Mouse (Mus musculus) embryonic fibroblast, embryonic 13.5 days (primary cell): ENCODE measurements around the gene Tbc1d20. TPM values are rescaled to one million over a fixed set of nuclear protein-coding genes. Genes with fewer than 3 reads are reported as not detected.
"Not testable (repeated sequence)": the region's sequence is repeated elsewhere in the genome, so short reads cannot be mapped to it uniquely, and the experiment has no call there.

ENCODE experiments used
- H3K27ac ChIP-seq: 2 replicates; pipeline ENCODE4 v1.5.1; 2012; ENCODE audit warnings: low read length, control low read depth, inconsistent platforms; ENCODE audit not compliant: insufficient read depth
- H3K4me1 ChIP-seq: 2 replicates; pipeline ENCODE4 v1.6.1; 2011; ENCODE audit warnings: low read length; ENCODE audit not compliant: control insufficient read depth, insufficient read depth
- H3K4me3 ChIP-seq: 2 replicates; pipeline ENCODE4 v1.5.1; 2011; ENCODE audit warnings: mild to moderate bottlenecking, control low read depth, low read length; ENCODE audit not compliant: insufficient read depth
- CTCF ChIP-seq: IDR thresholded peaks from 2 replicates; pipeline ENCODE4 v1.5.1; 2011; ENCODE audit warnings: mild to moderate bottlenecking, control low read depth, low read length, moderate library complexity, borderline replicate concordance; ENCODE audit not compliant: insufficient read depth
- POLR2A ChIP-seq: IDR thresholded peaks from 2 replicates; pipeline ENCODE4 v1.6.1; 2011; ENCODE audit warnings: low read depth, mild to moderate bottlenecking, control low read depth, low read length, moderate library complexity
- polyA plus RNA-seq: library from polyadenylated mRNA; stranded (reverse); fragments of >200 nt; gene quantifications from 2 replicates; pipeline ENCODE4 v1.2.4, GENCODE M21; 2011; ENCODE audit warnings: low read depth; ENCODE audit not compliant: missing spikeins, insufficient read length

The Tbc1d20 gene
- polyA plus RNA-seq, 1 experiment: 74.1 TPM

DNA sequence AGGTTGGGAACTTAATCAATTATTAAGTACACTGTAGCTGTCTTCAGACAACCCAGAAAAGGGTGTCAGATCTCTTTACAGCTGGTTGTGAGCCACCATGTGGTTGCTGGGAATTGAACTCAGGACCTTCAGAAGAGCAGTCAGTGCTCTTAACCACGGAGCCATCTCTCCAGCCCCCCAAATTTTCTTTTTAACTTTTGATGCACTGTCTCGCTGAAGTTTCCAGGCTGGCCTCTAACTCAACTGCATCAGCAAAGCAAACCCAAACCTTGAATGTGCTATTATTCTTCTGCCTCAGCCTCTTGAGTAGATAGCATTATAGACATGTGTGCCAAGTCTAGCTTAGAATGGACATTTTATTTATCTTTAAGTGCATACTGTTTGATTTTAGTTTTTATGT is 54.1 kb downstream of the Tbc1d20 start:
- TF ChIP-seq CTCF (no peak), POLR2A (no peak)
- peak overlapping the region; percentile 47; the same call in 1 of the 2 replicates for H3K27ac ChIP-seq
- H3K4me3 ChIP-seq: no peak overlapping the region
- H3K4me1 ChIP-seq: peaks cover 15% of the 10 kb centered on the region

DNA sequence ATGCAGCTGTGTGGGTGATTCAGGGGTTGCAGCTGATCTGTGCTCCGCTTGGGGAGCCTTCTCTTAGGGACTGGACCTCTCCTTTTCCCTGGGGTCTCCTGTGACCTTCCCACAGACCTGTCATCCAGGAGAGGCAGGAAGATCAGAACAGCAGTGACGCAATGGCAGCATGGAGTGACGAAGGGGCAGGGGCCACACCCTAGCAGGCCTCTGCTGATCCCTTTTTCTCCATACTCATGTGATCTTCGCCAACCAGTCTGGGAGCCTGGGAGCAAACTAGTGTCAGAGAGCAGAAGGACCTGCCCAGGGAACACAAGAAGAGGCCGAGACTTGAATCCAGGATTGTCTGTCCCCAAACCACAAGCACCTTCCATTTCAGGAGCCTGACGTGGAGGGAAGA is 55.6 kb downstream of the Tbc1d20 start:
- no peak overlapping the region for H3K4me3 ChIP-seq
- peaks cover 15% of the 10 kb centered on the region for H3K4me1 ChIP-seq
- no peak for TF ChIP-seq POLR2A
- no peak for TF ChIP-seq CTCF
- H3K27ac ChIP-seq: peak overlapping the region; percentile 38; the same call in 1 of the 2 replicates

DNA sequence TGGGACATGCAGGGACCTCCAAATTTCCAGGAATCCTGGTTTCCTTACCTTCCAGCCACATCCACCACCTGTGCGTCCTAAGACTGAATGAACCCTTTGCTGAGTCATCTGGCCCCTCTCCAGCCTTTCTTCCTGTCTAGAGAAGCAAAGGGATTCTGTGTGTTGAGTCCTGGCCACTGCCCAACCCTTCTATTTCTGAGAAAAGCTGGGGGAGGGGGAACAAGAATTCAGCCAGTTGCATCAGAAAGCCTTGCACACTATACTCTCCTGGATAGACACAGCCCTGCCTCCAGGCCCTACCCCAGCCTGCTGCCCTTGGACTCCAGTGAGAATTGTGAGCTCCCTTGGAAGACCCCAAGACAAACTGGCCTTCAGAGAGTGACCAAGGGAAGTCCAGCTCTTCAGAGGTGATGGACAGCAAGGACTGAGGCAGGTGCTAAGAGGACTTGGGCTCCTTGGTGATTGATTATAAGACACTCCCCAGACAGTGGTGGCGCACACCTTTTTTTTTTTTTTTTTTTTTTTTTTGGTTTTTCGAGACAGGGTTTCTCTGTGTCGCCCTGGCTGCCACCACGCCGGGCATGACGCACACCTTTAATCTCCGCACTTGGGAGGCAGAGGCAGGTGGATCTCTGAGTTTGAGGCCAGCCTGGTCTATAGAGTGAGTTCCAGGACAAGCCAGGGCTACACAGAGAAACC is 56.4 kb downstream of the Tbc1d20 start:
- Histone ChIP-seq H3K27ac (peak overlapping the region; percentile 72), H3K4me3 (no peak overlapping the region), H3K4me1 (peaks cover 15% of the 10 kb centered on the region)
- TF ChIP-seq CTCF: no peak
- peak; percentile 29; the same call in 1 of the 2 replicates for TF ChIP-seq POLR2A

DNA sequence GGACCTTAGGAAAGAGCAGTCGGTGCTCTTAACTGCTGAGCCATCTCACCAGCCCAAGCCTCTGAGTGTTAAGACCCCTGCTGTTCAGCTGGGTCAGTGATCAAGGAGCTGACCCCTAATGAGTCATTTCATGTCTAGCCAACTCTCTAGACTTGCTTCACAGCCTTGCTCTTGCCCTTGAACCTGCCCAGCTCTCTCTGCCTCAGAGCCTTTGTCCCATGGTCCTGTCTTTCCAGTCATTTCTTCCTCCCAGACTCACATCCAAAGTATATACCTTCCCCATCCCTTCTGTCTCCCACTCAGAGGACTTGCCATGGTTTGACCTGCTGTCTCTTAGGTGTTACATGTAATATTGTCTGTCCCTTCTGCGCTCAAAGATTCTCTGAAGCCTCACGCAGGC is 63.6 kb downstream of the Tbc1d20 start:
- Histone ChIP-seq H3K27ac (no peak overlapping the region), H3K4me3 (no peak overlapping the region), H3K4me1 (no peaks in the 10 kb centered on the region)
- TF ChIP-seq CTCF (no peak), POLR2A (no peak)

DNA sequence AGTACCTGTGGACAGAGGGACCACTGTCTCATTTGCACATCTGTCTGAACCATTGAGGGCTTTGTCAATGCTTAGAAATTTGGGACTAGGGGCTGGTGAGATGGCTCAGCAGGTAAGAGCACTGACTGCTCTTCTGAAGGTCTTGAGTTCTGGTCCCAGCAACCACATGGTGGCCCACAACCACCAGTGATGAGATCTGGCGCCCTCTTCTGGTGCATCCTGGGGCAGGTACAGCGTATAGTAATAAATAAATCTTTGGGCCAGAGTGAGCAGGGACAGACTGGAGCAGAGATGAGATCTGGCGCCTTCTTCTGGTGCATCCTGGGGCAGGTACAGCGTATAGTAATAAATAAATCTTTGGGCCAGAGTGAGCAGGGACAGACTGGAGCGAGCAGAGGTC is 65.3 kb downstream of the Tbc1d20 start:
- H3K4me3 ChIP-seq, H3K27ac ChIP-seq, H3K4me1 ChIP-seq: not testable (repeated sequence)

DNA sequence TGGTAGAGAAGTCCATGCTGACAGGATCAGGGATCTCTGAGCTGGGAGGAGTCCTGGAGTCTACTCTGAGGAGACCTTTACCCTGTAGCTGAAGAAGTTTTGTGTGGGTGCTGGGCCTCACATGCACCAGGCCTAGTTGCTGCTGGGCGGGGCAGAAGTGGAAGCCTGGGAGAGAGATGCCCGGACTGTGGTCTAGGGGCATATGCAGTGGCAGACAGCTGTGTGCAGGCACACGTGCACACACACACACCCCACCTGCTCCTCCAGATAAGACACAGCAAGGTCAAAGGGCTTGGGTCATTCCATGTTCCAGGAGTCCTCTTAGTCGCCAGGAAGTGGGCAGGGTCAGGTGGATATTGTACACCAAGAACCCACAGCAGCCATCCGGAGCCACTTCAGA is 66.0 kb downstream of the Tbc1d20 start:
- no peak overlapping the region for H3K4me3 ChIP-seq
- TF ChIP-seq CTCF (no peak), POLR2A (no peak)
- H3K27ac ChIP-seq: no peak overlapping the region
- no peaks in the 10 kb centered on the region for H3K4me1 ChIP-seq

DNA sequence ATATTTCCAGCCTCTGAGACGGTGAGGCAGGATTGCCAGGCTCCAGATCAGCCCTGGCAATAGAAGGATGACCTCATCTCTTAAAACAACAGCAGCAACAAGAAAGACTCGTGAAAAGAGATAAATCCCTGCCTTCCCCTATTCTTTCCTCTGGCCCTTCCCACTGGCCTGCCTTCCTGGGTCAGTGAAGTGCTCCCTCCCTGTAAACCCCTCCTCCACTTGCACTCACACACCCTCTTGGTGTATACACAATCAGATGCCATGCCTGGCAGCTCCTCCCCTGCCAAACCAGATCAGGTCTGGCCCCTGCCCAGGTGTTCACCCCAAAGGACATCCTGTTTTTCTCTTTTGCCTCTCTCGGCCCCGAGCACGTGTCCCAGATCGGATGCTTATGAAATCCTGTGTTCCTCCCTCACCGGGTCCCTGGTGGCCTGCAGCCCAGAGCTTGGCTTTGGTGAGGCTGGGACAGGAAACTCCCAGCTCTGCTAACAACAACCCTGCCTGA is 66.7 kb downstream of the Tbc1d20 start:
- Histone ChIP-seq H3K4me3 (no peak overlapping the region), H3K4me1 (no peaks in the 10 kb centered on the region), H3K27ac (no peak overlapping the region)
- no peak for TF ChIP-seq POLR2A
- TF ChIP-seq CTCF: no peak

DNA sequence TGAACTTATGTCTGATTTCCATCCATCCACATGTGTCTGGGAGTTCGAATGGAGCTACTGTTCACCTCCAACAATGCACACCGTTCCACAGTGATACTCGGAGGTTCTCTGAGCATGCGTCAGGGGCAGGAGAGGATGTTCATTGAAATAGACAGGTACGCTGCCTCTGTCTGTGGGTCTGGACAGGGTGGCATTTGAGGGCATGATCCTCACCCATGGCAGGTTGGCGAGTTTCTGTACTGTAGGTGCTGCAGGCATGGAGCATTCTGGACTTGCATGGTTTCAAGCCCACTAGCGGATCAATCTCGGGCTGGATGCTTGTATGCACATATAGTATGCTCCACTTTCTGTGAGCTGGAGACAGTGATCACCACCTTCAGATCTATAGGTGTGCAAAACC is 67.6 kb downstream of the Tbc1d20 start:
- no peak overlapping the region for H3K27ac ChIP-seq
- no peak overlapping the region for H3K4me3 ChIP-seq
- no peaks in the 10 kb centered on the region for H3K4me1 ChIP-seq
- TF ChIP-seq POLR2A: no peak
- no peak for TF ChIP-seq CTCF

Other genes starting within 250 kb of the Tbc1d20 start
- gene Scrt2, start 212.3 kb upstream of the Tbc1d20 start, polyA plus RNA-seq: not detected in 2 replicates
- gene Srxn1, start 188.3 kb upstream of the Tbc1d20 start, polyA plus RNA-seq: 39.1 and 47.8 TPM in 2 replicates
- gene Tcf15, start 150.3 kb upstream of the Tbc1d20 start, polyA plus RNA-seq: not detected in 2 replicates
- 126 and 134 TPM in 2 replicates for gene Csnk2a1, start 67.0 kb upstream of the Tbc1d20 start, polyA plus RNA-seq
- 59.0 and 79.2 TPM in 2 replicates for gene Rbck1, start 38.8 kb downstream of the Tbc1d20 start, polyA plus RNA-seq
- 49.1 and 85.1 TPM in 2 replicates for gene Trib3, start 50.2 kb downstream of the Tbc1d20 start, polyA plus RNA-seq
- not detected in 2 replicates for gene Nrsn2, start 82.8 kb downstream of the Tbc1d20 start, polyA plus RNA-seq
- 15.0 and 20.3 TPM in 2 replicates for gene Sox12, start 104.2 kb downstream of the Tbc1d20 start, polyA plus RNA-seq
- 9.7 and 17.6 TPM in 2 replicates for gene Zcchc3, start 121.2 kb downstream of the Tbc1d20 start, polyA plus RNA-seq
- 0.30 TPM in 1 of 2 replicates, not detected in the other for gene 6820408C15Rik, start 121.8 kb downstream of the Tbc1d20 start, polyA plus RNA-seq
- not detected in 2 replicates for gene Defb23, start 170.8 kb downstream of the Tbc1d20 start, polyA plus RNA-seq
- gene Defb20, start 183.2 kb downstream of the Tbc1d20 start, polyA plus RNA-seq: not detected in 2 replicates
- gene Defb22, start 196.3 kb downstream of the Tbc1d20 start, polyA plus RNA-seq: not detected in 2 replicates
- gene Defb26, start 217.9 kb downstream of the Tbc1d20 start, polyA plus RNA-seq: not detected in 2 replicates
- gene Defb28, start 224.4 kb downstream of the Tbc1d20 start, polyA plus RNA-seq: not detected in 2 replicates
- not detected in 2 replicates for gene Defb29, start 246.3 kb downstream of the Tbc1d20 start, polyA plus RNA-seq